Mouse (Mus musculus): ENCODE results near the gene Slc25a27. TPM values are rescaled to one million over a fixed set of nuclear protein-coding genes. Genes with fewer than 3 reads are reported as not detected.

The Slc25a27 gene
- total RNA-seq, 2 experiments from 2014 or later: 30.9 to 34.5 TPM

GRCm38 (mm10) chr17:43649641-43650436 is 17.2 kb downstream of the Slc25a27 start:
- DNase-seq (ENCODE audit: low spot score in 2 of 2): peak; percentile 32 to 44

GRCm38 (mm10) chr17:43646925-43647324 is 20.1 kb downstream of the Slc25a27 start:
- no peak for DNase-seq (ENCODE audit: low spot score in 2 of 2)

DNA sequence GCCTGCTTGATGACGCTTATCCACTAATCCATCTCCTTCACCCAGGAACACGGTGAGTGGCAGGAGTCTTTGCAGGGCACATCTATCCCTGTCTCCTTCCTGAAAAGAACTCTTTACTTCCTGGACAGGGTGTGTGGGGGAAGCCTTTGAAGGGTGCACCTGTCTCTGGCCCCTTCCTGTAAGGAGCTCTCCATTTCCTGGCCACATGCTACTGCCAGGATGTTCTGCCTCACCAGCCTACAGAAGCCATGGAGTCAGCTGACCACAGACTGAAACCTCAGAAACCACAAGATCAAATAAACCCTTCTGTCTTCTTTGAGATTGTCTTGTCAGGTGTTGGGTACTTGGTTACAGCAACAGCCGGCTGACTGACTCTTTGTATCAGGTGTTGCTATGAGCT is 21.9 kb downstream of the Slc25a27 start:
- no peak for DNase-seq (ENCODE audit: low spot score in 2 of 2)

DNA sequence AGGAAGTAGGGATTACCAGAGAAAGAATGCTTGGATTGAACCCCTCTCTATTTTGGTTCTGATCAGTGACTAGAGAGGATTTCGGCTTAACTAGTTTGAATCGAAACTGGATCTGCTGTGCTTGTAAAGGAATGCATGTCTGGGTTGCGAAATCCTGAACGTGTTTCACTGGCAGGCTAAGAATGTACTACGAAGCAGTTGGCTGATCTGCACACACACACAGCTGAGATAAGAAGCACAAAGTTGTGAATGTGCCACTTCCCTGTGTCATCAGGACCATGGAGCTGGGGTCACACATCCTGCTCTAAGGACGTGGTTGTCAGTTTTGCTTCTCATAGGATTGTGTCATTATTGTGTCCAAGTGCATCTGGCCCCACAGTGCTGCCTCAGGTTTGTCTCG is 22.6 kb downstream of the Slc25a27 start:
- DNase-seq (ENCODE audit: low spot score in 2 of 2): no peak

DNA sequence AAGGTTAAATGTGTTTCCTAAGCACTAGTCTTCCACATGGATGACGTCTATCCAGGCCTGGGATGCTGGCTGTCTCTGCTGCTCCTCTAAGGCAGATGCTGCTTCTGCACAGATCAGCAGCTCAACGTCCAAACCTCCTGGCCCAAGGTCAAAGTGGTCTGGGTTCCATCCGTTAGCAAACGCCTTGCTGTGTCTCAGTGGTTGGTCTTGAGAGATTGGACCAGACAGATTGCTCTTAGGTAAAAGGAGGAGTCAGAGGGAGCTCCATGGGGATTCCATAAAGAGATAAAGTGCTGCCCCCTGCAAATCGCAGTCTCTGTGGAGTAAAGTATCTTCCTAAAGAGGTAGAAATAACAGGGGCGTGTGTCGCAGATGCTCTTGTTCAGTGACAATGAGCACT is 23.8 kb downstream of the Slc25a27 start:
- DNase-seq (ENCODE audit: low spot score in 2 of 2): no peak

DNA sequence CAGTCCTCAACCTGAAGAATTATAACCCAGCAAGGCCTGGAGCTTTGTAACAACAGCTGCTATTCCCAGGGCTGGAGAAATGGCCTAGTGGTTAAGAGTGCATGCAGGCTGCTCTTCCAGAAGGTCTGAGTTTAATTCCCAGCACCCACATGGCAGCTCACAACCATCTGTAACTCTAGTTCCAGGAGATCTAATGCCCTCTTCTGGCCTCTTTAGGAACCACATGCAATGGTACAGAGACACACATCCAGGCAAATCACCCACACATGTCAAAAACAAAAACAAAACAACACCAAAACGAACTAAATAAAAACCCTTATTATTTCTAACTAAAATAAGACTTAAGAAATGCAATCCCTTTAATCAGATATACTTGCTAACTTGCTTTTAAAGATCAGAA is 26.2 kb downstream of the Slc25a27 start:
- no peak for DNase-seq (ENCODE audit: low spot score in 2 of 2)

- DNase-seq (ENCODE audit: low spot score in 2 of 2): no peak
Measured at GRCm38 (mm10) chr17:43637146-43637545, 29.9 kb downstream of the Slc25a27 start.

GRCm38 (mm10) chr17:43630427-43630760 is 36.6 kb downstream of the Slc25a27 start:
- DNase-seq (ENCODE audit: low spot score in 2 of 2): no peak

- peak; percentile 31 to 46 for DNase-seq (ENCODE audit: low spot score in 2 of 2)
Measured at GRCm38 (mm10) chr17:43629496-43630426, 37.3 kb downstream of the Slc25a27 start, which contains the start of gene Tdrd6. Gene Tdrd6, minus strand, starts transcription at chr17:43630299.

DNA sequence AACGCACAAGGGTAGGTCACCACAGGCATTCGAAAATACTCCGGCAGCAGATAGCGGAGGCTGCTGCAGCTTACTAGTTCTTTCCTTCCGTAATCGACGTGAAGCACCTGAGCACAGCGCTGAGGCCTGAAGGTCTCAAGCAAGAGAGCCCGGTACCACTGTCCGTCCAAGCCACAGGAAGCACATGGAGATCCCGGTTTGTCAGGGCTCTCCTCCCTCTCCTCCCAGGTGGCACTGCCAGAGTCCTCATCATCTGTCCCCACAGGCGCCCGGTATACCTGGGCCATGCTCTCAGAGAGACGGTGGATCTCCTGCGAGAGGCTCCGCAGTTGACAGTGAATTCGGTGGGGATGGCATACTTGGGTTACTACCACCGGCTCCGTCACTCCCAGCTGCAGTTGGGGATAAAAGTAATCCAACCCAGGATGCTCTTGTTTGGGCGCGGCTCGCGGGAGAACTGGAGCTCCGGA is 38.0 kb downstream of the Slc25a27 start:
- DNase-seq (ENCODE audit: low spot score in 2 of 2): no peak

DNA sequence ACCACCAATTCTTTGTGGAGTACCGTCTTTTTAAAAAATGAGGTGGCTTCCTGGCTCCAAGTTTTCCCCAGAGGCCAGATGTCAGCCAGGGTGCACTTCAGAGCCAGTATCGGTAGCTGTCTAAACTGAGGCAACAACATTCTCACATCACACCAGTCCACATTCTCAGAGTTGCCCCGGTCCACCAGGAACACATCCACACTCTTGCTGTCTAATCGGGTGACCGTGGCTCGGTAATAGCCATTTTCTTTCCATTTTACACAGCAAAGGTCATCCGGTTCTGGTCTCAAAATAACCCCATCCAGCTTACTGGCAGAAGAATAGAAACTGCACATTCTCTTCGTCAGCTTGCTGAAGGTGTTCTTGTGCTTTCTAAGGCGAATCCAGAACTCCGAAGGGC is 38.8 kb downstream of the Slc25a27 start:
- no peak for DNase-seq (ENCODE audit: low spot score in 2 of 2)

GRCm38 (mm10) chr17:43622076-43622475 is 44.9 kb downstream of the Slc25a27 start:
- DNase-seq (ENCODE audit: low spot score in 2 of 2): no peak

GRCm38 (mm10) chr17:43619156-43619555 is 47.9 kb downstream of the Slc25a27 start:
- no peak for DNase-seq (ENCODE audit: low spot score in 2 of 2)

- DNase-seq (ENCODE audit: low spot score in 2 of 2): no peak
Measured at GRCm38 (mm10) chr17:43612221-43612620, 54.8 kb downstream of the Slc25a27 start.

DNA sequence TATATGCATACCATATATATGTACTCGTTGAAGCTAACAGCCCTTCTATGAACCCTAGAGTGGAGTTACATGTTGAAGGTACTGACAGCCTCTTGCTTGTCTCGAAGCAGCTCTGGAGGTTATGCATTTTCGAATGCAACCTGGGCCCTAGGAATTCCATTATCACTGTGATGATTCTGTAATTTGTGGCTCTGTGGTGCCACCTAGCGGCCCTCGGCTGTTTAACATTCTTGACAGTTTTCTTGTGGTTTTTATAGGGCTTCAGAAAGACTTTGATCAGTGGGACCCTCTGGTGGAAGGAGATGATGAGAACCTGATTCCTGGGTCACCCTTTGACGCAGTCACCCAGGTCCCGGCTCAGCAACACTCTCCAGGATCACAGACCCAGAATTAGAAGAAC is 55.4 kb downstream of the Slc25a27 start:
- DNase-seq (ENCODE audit: low spot score in 2 of 2): peak; percentile 70 to 76

DNA sequence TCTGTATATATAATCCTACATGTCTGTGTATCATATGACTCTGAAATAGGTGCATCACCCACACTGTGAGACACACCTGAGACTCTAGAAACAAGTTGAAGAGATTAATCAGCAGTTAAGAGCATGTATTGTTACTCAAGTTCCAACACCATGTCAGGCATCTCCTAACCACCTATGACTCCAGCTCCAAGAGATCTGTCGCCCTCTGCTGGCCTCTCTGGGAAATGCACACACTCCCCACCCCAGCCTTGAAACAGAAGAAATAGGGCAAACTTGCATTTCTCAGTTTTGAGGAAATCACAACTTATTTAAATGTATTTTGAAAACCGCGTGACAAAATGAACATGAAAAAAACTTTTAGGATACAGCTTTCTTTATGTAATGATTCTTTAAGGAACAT is 60.3 kb downstream of the Slc25a27 start:
- peak; percentile 81 to 82 for DNase-seq (ENCODE audit: low spot score in 2 of 2)

DNA sequence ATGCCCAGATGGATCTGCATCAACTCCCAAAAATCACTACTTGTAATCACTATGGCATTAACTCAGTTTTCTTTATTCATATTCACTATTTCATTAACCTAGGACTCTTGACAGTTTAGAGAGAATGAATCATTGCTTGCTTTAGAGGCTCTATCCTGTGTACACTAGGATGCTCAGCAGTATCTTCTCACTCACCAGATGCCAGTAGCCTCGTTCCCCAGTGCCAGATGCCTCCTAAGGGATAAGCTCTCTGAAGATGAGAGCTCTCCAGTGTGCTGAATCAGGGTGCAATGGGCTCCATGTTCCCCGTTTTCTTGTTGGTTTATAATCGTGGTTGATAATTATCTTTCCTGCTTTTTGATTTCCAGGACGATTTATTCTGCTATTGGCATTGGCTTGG is 68.3 kb downstream of the Slc25a27 start:
- DNase-seq (ENCODE audit: low spot score in 2 of 2): no peak

DNA sequence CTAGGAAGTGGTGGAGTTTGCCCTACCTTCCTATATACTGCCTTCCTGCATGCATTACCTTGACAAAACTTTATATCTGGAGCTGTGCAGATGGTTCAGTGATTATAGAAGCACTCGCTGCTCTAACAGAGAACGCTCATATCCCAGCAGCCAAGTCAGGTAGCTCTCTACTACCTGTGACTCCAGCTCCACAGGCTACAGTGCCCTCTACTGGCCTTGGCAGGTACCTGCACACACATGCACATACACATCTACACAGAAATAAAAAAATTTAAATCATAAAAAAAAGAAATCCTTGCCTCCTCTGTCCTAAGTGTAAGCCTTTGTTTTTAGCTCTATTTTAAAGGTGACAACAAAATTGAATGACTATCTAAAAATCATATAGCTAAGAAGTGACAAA is 69.3 kb downstream of the Slc25a27 start:
- no peak for DNase-seq (ENCODE audit: low spot score in 2 of 2)

DNA sequence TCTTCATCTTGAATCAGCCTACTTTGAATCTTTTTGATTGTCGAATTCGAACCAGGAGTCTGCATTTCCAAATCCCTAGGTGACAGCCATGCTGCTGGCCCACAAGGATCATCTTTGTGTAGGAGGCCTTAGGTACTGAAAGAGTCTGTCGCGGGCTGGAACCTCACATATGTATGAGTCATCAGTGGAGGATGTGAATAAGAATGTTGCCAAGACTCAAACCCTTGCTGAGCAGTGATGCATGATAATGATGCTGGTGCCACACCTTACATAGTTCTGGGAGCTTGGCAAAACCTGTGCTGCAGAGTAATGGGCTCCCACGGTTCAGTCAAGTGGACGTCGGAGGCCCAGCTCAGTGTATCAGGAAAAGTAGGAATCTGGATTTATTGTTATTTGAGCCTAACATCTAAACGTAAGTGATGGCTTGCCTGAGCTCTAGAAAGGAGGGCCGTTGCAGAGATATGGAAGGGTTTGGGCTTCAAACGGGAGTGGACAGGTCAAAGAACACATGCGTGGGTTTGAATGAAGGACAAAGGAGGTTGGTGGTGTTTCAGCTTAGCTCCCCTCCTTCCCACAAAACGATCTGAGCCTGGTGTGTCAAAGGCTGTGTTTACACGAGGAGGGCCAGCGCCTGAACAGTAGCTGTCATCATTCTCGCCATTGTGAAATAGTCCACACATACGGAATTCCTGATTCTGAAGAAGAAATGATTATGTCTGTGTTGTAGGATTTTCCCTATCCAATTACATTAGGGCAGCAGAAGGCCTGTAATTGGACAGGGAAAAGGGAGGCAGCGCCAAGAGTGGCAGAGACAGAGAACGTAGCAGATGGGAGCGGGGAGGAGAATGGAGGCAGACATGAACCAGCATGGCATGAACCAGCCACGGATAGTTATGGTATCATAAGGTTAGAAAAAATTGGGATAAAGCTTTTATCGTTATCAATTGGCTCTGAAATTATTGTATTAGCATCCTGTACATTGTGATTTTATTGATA is 74.4 kb downstream of the Slc25a27 start:
- DNase-seq (ENCODE audit: low spot score in 2 of 2): no peak

Data from layer of hippocampus, postnatal 10 days (tissue).